Mouse (Mus musculus) kidney, embryonic 15.5 days (tissue): ENCODE results near the gene Lpcat2. TPM values are rescaled to one million over a fixed set of nuclear protein-coding genes. Genes with fewer than 3 reads are reported as not detected.
A peak's percentile ranks its signal among the peaks of the same experiment; 100 is the strongest.

Experiments
- ATAC-seq: fragments of 200-750 bp; cut with Nextera tagmentation; replicated peaks from 2 replicates; pipeline ENCODE4 v1.8.0; 2017; ENCODE audit warnings: moderate TSS enrichment; ENCODE audit not compliant: low FRiP score
- H3K27ac ChIP-seq: fragments of 300-500 bp; sonication (generic); 2 replicates; pipeline ENCODE4 v1.5.1; 2015; ENCODE audit warnings: mild to moderate bottlenecking, inconsistent platforms
- H3K27me3 ChIP-seq: fragments of 300-500 bp; sonication (generic); 2 replicates; pipeline ENCODE4 v1.6.1; 2015; ENCODE audit warnings: inconsistent platforms
- H3K36me3 ChIP-seq: fragments of 300-500 bp; sonication (generic); 2 replicates; pipeline ENCODE4 v1.6.1; 2015; ENCODE audit warnings: inconsistent platforms
- H3K4me1 ChIP-seq: fragments of 300-500 bp; sonication (generic); 2 replicates; pipeline ENCODE4 v1.6.1; 2015; ENCODE audit warnings: inconsistent platforms
- H3K4me2 ChIP-seq: fragments of 300-500 bp; sonication (generic); 2 replicates; pipeline ENCODE4 v1.6.1; 2015; ENCODE audit warnings: moderate library complexity, mild to moderate bottlenecking, inconsistent platforms
- H3K4me3 ChIP-seq: fragments of 300-500 bp; sonication (generic); replicated peaks from 2 replicates; pipeline ENCODE4 v1.5.1; 2015; ENCODE audit warnings: mild to moderate bottlenecking, inconsistent platforms
- H3K9ac ChIP-seq: fragments of 300-500 bp; sonication (generic); 2 replicates; pipeline ENCODE4 v1.6.1; 2015; ENCODE audit warnings: mild to moderate bottlenecking, inconsistent platforms
- H3K9me3 ChIP-seq: fragments of 300-500 bp; sonication (generic); replicated peaks from 2 replicates; pipeline ENCODE4 v1.6.1; 2016; ENCODE audit warnings: inconsistent platforms
- WGBS: fragments of 180-500 bp; shearing (Covaris S2); methylation state at CpG from one replicate; pipeline ENCODE4 v1.1.7; 2015; ENCODE audit warnings: mixed read lengths; 5-methylcytosine and 5-hydroxymethylcytosine counted together
- polyA plus RNA-seq: library from polyadenylated mRNA; unstranded; fragments of >200 nt; fragmentation: Nextera tagmentation; extraction: Ambion mirVana; gene quantifications from 2 replicates; pipeline ENCODE4 v1.2.1, GENCODE M21; 2015

Lpcat2 gene
- 6.1 and 7.3 TPM in 2 replicates for polyA plus RNA-seq

- ATAC-seq: peak; percentile 79
- H3K27ac ChIP-seq: no peak within 1 kb of the TSS
- H3K4me2 ChIP-seq: peak within 1 kb of the TSS; percentile 84
- H3K9me3 ChIP-seq: no peaks in the 10 kb centered on the region
- peak within 1 kb of the TSS; percentile 57 for H3K4me3 ChIP-seq
- H3K36me3 ChIP-seq: no peaks in the 10 kb centered on the region; the same call in 1 of the 2 replicates
- peaks cover 36% of the 10 kb centered on the region for H3K4me1 ChIP-seq
- peaks cover 13% of the 10 kb centered on the region; the same call in 1 of the 2 replicates for H3K27me3 ChIP-seq
- WGBS: under 1% methylated on average over 50 of the region's 50 CpGs
- peak within 1 kb of the TSS; percentile 47 for H3K9ac ChIP-seq
Measured at GRCm38 (mm10) chr8:92855171-92855894, at the start of gene Lpcat2. Gene Lpcat2 (plus strand): TSS chr8:92855339.

- Histone ChIP-seq H3K4me3 (no peak overlapping the region), H3K27me3 (no peaks in the 10 kb centered on the region), H3K4me1 (no peaks in the 10 kb centered on the region), H3K4me2 (no peak overlapping the region), H3K27ac (no peak overlapping the region), H3K9ac (no peak overlapping the region), H3K36me3 (no peaks in the 10 kb centered on the region), H3K9me3 (no peaks in the 10 kb centered on the region)
- WGBS: 85% methylated on average over 2 of the region's 2 CpGs
- ATAC-seq: no peak
Measured at GRCm38 (mm10) chr8:92812773-92813172, 42.4 kb upstream of the Lpcat2 start.

GRCm38 (mm10) chr8:92815661-92816060 lies 39.5 kb upstream of the Lpcat2 start:
- Histone ChIP-seq H3K4me1 (no peaks in the 10 kb centered on the region), H3K4me2 (no peak overlapping the region), H3K9ac (no peak overlapping the region), H3K9me3 (no peaks in the 10 kb centered on the region), H3K4me3 (no peak overlapping the region), H3K27ac (no peak overlapping the region), H3K36me3 (no peaks in the 10 kb centered on the region), H3K27me3 (no peaks in the 10 kb centered on the region)
- no peak for ATAC-seq
- WGBS: 79% methylated on average over 5 of the region's 5 CpGs

GRCm38 (mm10) chr8:92817928-92818818 lies 37.0 kb upstream of the Lpcat2 start:
- H3K4me3 ChIP-seq: no peak overlapping the region
- ATAC-seq: peak; percentile 90
- peaks cover 3% of the 10 kb centered on the region; the same call in 1 of the 2 replicates for H3K4me1 ChIP-seq
- no peak overlapping the region for H3K9ac ChIP-seq
- H3K4me2 ChIP-seq: no peak overlapping the region
- no peaks in the 10 kb centered on the region for H3K36me3 ChIP-seq
- H3K9me3 ChIP-seq: no peaks in the 10 kb centered on the region
- 20% methylated on average over 5 of the region's 6 CpGs for WGBS
- no peaks in the 10 kb centered on the region for H3K27me3 ChIP-seq
- H3K27ac ChIP-seq: no peak overlapping the region

- H3K9me3 ChIP-seq: no peaks in the 10 kb centered on the region
- no peak overlapping the region for H3K4me2 ChIP-seq
- no peak overlapping the region for H3K9ac ChIP-seq
- peaks cover 5% of the 10 kb centered on the region; the same call in 1 of the 2 replicates for H3K4me1 ChIP-seq
- 0 out of 2 replicates have a peak, but pooled peaks cover 3% of the 10 kb centered on the region for H3K27me3 ChIP-seq
- no peaks in the 10 kb centered on the region for H3K36me3 ChIP-seq
- no peak overlapping the region for H3K4me3 ChIP-seq
- no peak for ATAC-seq
- H3K27ac ChIP-seq: no peak overlapping the region
Measured at GRCm38 (mm10) chr8:92821151-92821550, 34.0 kb upstream of the Lpcat2 start.

GRCm38 (mm10) chr8:92822386-92822785 lies 32.8 kb upstream of the Lpcat2 start:
- ATAC-seq: no peak
- H3K4me2 ChIP-seq: no peak overlapping the region
- H3K27ac ChIP-seq: no peak overlapping the region
- H3K4me1 ChIP-seq: peaks cover 14% of the 10 kb centered on the region
- 59% methylated on average over 5 of the region's 5 CpGs for WGBS
- H3K9ac ChIP-seq: no peak overlapping the region
- H3K36me3 ChIP-seq: no peaks in the 10 kb centered on the region
- no peaks in the 10 kb centered on the region for H3K9me3 ChIP-seq
- H3K4me3 ChIP-seq: no peak overlapping the region
- 0 out of 2 replicates have a peak, but pooled peaks cover 5% of the 10 kb centered on the region for H3K27me3 ChIP-seq

- H3K27ac ChIP-seq: no peak overlapping the region
- H3K4me2 ChIP-seq: no peak overlapping the region
- WGBS: 63% methylated on average over 4 of the region's 4 CpGs
Measured at GRCm38 (mm10) chr8:92825991-92826390, 29.1 kb upstream of the Lpcat2 start.

GRCm38 (mm10) chr8:92827243-92828034 lies 27.7 kb upstream of the Lpcat2 start, which contains the start of gene Mmp2:
Gene Mmp2 (plus strand): TSS chr8:92827291.
- peak; percentile 87 for ATAC-seq

More at GRCm38 (mm10) chr8:92825991-92826390, 29.1 kb upstream of the Lpcat2 start:
- Histone ChIP-seq H3K4me1 (peaks cover 28% of the 10 kb centered on the region), H3K27me3 (0 out of 2 replicates have a peak, but pooled peaks cover 5% of the 10 kb centered on the region), H3K4me3 (no peak overlapping the region), H3K9ac (no peak overlapping the region), H3K36me3 (peaks cover 3% of the 10 kb centered on the region; the same call in 1 of the 2 replicates), H3K9me3 (no peaks in the 10 kb centered on the region)
- ATAC-seq: no peak

GRCm38 (mm10) chr8:92828251-92828743 lies 26.8 kb upstream of the Lpcat2 start:
- peak overlapping the region; percentile 75 for H3K4me2 ChIP-seq
- H3K27ac ChIP-seq: peak overlapping the region; percentile 88
- peak overlapping the region; percentile 55 for H3K4me3 ChIP-seq
- H3K27me3 ChIP-seq: 0 out of 2 replicates have a peak, but pooled peaks cover 5% of the 10 kb centered on the region
- peaks cover 16% of the 10 kb centered on the region; the same call in 1 of the 2 replicates for H3K36me3 ChIP-seq
- peaks cover 25% of the 10 kb centered on the region for H3K4me1 ChIP-seq
- ATAC-seq: peak; percentile 57
- no peaks in the 10 kb centered on the region for H3K9me3 ChIP-seq
- 23% methylated on average over 15 of the region's 15 CpGs for WGBS
- no peak overlapping the region for H3K9ac ChIP-seq

More at GRCm38 (mm10) chr8:92827243-92828034, 27.7 kb upstream of the Lpcat2 start, which contains the start of gene Mmp2:
- H3K4me1 ChIP-seq: peaks cover 26% of the 10 kb centered on the region
- H3K9me3 ChIP-seq: no peaks in the 10 kb centered on the region
- H3K27ac ChIP-seq: peak within 1 kb of the TSS; percentile 88
- WGBS: 2% methylated on average over 37 of the region's 37 CpGs
- H3K4me3 ChIP-seq: peak within 1 kb of the TSS; percentile 55
- H3K27me3 ChIP-seq: 0 out of 2 replicates have a peak, but pooled peaks cover 5% of the 10 kb centered on the region
- peak within 1 kb of the TSS; percentile 56 for H3K9ac ChIP-seq
- H3K36me3 ChIP-seq: peaks cover 8% of the 10 kb centered on the region; the same call in 1 of the 2 replicates
- peak within 1 kb of the TSS; percentile 75 for H3K4me2 ChIP-seq

- no peak for ATAC-seq
- Histone ChIP-seq H3K9me3 (no peaks in the 10 kb centered on the region), H3K4me3 (no peak overlapping the region), H3K36me3 (peaks cover 55% of the 10 kb centered on the region), H3K4me2 (no peak overlapping the region), H3K4me1 (no peaks in the 10 kb centered on the region), H3K27ac (no peak overlapping the region), H3K27me3 (no peaks in the 10 kb centered on the region), H3K9ac (no peak overlapping the region)
- 45% methylated on average over 5 of the region's 5 CpGs for WGBS
Measured at GRCm38 (mm10) chr8:92834065-92834731, 20.9 kb upstream of the Lpcat2 start.
